ENCODE assay signal across 18 mouse cellular contexts in genomic region chr8:116852042-116852441, GRCm38 (mm10).
"Had no signal": no experiment of that assay in that cellular context is flagged by ENCODE, and none has a peak within 500 bp of the region (broad histone marks: within the 10 kb centered on the region; RNA-seq: fewer than 3 reads in every experiment).

No protein-coding gene starts in this region.

- H3K36me3 ChIP-seq: liver, embryonic 13.5 days; midbrain, embryonic 12.5 days; midbrain, embryonic 15.5 days; neural tube, embryonic 13.5 days; stomach, embryonic 15.5 days had no signal

- H3K4me3 ChIP-seq: liver, embryonic 13.5 days; midbrain, embryonic 12.5 days; midbrain, embryonic 15.5 days; neural tube, embryonic 13.5 days; stomach, embryonic 15.5 days had no signal

- H3K9ac ChIP-seq: liver, embryonic 13.5 days; midbrain, embryonic 12.5 days; midbrain, embryonic 15.5 days; neural tube, embryonic 13.5 days; stomach, embryonic 15.5 days had no signal

- DNase-seq: kidney, adult 18-20 months; kidney, adult 9 months; kidney, postnatal 14 days; kidney, postnatal 4 days; layer of hippocampus, adult 9-11 months; liver, embryonic 13.5 days; lung, adult 2 months; retina, postnatal 1 day; right cerebral cortex, postnatal 25 days; spleen, adult 18-20 months; thymus, adult 2 months; thymus, postnatal 25 days had no signal

- ATAC-seq: intestine, embryonic 16.5 days; midbrain, embryonic 15.5 days had no signal

- H3K4me1 ChIP-seq: liver, embryonic 13.5 days; midbrain, embryonic 12.5 days; midbrain, embryonic 15.5 days; neural tube, embryonic 13.5 days; stomach, embryonic 15.5 days had no signal

- H3K27ac ChIP-seq: liver, embryonic 13.5 days; macrophage; midbrain, embryonic 12.5 days; midbrain, embryonic 15.5 days; neural tube, embryonic 13.5 days; stomach, embryonic 15.5 days had no signal

- H3K4me2 ChIP-seq: liver, embryonic 13.5 days; midbrain, embryonic 12.5 days; midbrain, embryonic 15.5 days; neural tube, embryonic 13.5 days; stomach, embryonic 15.5 days had no signal

- H3K9me3 ChIP-seq: midbrain, embryonic 12.5 days; midbrain, embryonic 15.5 days; neural tube, embryonic 13.5 days; stomach, embryonic 15.5 days had no signal

- H3K27me3 ChIP-seq: liver, embryonic 13.5 days; midbrain, embryonic 12.5 days; midbrain, embryonic 15.5 days; neural tube, embryonic 13.5 days; stomach, embryonic 15.5 days had no signal
